8 mouse cellular contexts compared by ENCODE assay signal in the genomic region with DNA sequence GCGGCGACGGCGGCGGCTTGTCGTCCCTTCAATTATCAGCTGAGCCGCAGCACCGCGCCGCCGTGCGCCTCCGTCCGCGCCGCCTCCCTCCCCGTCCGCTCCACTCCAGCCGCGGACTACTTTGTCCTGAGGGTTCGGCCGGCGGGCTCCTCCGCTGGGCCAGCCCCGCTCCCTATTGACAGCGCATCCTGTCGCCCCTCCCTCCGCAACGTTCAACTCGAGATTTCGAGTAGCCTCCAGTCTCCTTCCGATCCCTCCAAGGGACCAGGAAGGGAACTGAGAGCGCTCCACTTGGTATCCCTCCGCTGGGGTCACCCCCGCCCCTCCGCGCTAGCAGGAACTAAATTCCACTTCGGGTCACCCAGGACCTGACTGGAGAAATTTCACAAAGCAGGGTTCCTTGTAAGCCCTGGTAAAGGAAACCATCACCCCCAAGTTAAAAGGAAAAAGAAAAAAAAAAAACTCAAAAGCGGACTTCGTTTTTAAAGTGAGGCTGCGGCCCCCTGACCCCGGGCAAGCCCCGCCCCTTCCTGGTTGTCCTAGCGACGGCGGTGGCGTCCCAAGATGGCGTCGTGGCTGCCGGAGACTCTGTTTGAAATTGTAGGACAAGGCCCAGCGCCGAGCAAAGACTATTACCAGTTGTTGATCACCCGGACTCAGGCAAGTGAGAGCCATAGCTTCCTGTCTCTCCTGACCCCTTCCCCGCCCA. TPM values are rescaled to one million over a fixed set of nuclear protein-coding genes. Genes with fewer than 3 reads are reported as not detected.
DNase-seq lines count a peak whose midpoint lies in the region; ATAC-seq and TF ChIP-seq lines count a peak whose summit lies in the region.

Gene Fbxo36, plus strand, starts transcription at position 533 of the 709 bp plus-strand sequence.

- no peaks in the 10 kb centered on the region for H3K9me3 ChIP-seq in hindbrain, embryonic 10.5 days
- H3K9me3 ChIP-seq in lung, postnatal 0 days (ENCODE audit: low read length): no peaks in the 10 kb centered on the region

- peak; percentile 98 for DNase-seq in MN1 (ENCODE audit: low spot score)
- DNase-seq in cerebellum, adult 9-10 months: peak; percentile 90
- DNase-seq in hindbrain, embryonic 10.5 days (ENCODE audit: low spot score): peak; percentile 93
- peak; percentile 92 for DNase-seq in layer of hippocampus, adult 9-11 months
- DNase-seq in lung, postnatal 0 days (ENCODE audit: low spot score): peak; percentile 98
- DNase-seq in ovary, postnatal 14 days (ENCODE audit: low spot score): peak; percentile 89
- peak; percentile 93 for DNase-seq in thymus, postnatal 14 days

- under 1% methylated on average over 54 of the region's 54 CpGs for WGBS in hindbrain, embryonic 10.5 days
- under 1% methylated on average over 41 of the region's 54 CpGs for WGBS in lung, postnatal 0 days

- H3K4me3 ChIP-seq in hindbrain, embryonic 10.5 days: peak within 1 kb of the TSS; percentile 98
- H3K4me3 ChIP-seq in lung, postnatal 0 days (ENCODE audit: low read depth, low read length): peak within 1 kb of the TSS; percentile 96

- no peaks in the 10 kb centered on the region for H3K27me3 ChIP-seq in hindbrain, embryonic 10.5 days (ENCODE audit: insufficient read depth, poor library complexity, severe bottlenecking)
- no peaks in the 10 kb centered on the region for H3K27me3 ChIP-seq in lung, postnatal 0 days (replicated peaks; ENCODE audit: insufficient read depth, low read length)

- peak; percentile 80 for TF ChIP-seq EP300 in lung, postnatal 0 days (IDR thresholded peaks at IDR 0.05)

- peaks cover 18% of the 10 kb centered on the region for H3K4me1 ChIP-seq in hindbrain, embryonic 10.5 days (replicated peaks)
- peaks cover 8% of the 10 kb centered on the region; the same call in 1 of the 2 replicates for H3K4me1 ChIP-seq in lung, postnatal 0 days (ENCODE audit: insufficient read depth, low read depth, low read length)

- H3K4me2 ChIP-seq in lung, postnatal 0 days (replicated peaks; ENCODE audit: low read depth, low read length): peak within 1 kb of the TSS; percentile 82

- peak; percentile 83 for ATAC-seq in frontal cortex, adult (ENCODE audit: low TSS enrichment)
- peak; percentile 92 for ATAC-seq in lung, postnatal 0 days

- H3K27ac ChIP-seq in hindbrain, embryonic 10.5 days: peak within 1 kb of the TSS; percentile 99
- peak within 1 kb of the TSS; percentile 99 for H3K27ac ChIP-seq in lung, postnatal 0 days (ENCODE audit: low read length)

- no peak for TF ChIP-seq CTCF in lung, postnatal 0 days (IDR thresholded peaks at IDR 0.05)

- H3K36me3 ChIP-seq in hindbrain, embryonic 10.5 days: peaks cover 12% of the 10 kb centered on the region; the same call in 1 of the 2 replicates
- no peaks in the 10 kb centered on the region for H3K36me3 ChIP-seq in lung, postnatal 0 days (ENCODE audit: insufficient read depth, low read length)

- H3K9ac ChIP-seq in lung, postnatal 0 days (replicated peaks; ENCODE audit: low read depth): peak within 1 kb of the TSS; percentile 94

RNA-seq across cellular contexts. Expression of gene Fbxo36, which starts in this region (rescaled TPM):
- polyA plus RNA-seq in hindbrain, embryonic 10.5 days (2016; fragmentation: Nextera tagmentation; extraction: Ambion mirVana): 10.8 and 14.5 TPM in 2 replicates
- polyA plus RNA-seq in lung, postnatal 0 days (2015; fragmentation: Nextera tagmentation; extraction: Ambion mirVana): 23.6 and 24.1 TPM in 2 replicates

Comparison
In these comparisons a context has a peak if more than half of its experiments do, and no peak if none do; other contexts are left out.
1. Peak in every context shown above with its lines: DNase-seq, ATAC-seq, H3K4me3 ChIP-seq and H3K27ac ChIP-seq.